Mouse (Mus musculus) layer of hippocampus, postnatal 10 days (tissue): ENCODE data around the gene Lrtm2. TPM values are rescaled to one million over a fixed set of nuclear protein-coding genes. Genes with fewer than 3 reads are reported as not detected.

ENCODE experiments used
- DNase-seq, 2 experiments: peaks; one replicate each; pipeline ENCODE4 v3.0.0; 2021; ENCODE audit warnings: low spot score in 2 of 2
- total RNA-seq, 2 experiments: library from RNA; stranded (reverse); gene quantifications; 2 replicates each; pipeline ENCODE4 v1.2.3; 2021

Lrtm2 gene
- total RNA-seq, 2 experiments from 2014 or later = 22.1 to 23.2 TPM

DNA sequence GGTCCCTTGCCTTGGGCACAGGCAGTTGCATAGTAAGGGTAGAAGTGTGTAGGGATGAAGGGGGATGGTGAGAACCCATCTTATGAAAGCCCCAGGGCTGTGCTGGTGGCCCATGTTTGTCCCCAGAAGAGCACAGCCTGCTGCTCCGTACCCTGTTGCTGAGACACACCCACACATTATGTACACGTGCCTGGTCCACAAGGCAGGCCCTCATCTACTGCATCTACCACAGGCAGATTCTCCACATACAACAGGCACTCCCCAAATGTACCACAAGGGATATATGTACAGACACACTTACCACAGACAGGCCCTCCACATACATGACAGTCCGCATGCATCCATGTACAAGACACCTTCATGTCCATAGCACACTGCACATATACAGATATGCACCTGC is 6.7 kb upstream of the Lrtm2 start:
- DNase-seq = no peak

DNA sequence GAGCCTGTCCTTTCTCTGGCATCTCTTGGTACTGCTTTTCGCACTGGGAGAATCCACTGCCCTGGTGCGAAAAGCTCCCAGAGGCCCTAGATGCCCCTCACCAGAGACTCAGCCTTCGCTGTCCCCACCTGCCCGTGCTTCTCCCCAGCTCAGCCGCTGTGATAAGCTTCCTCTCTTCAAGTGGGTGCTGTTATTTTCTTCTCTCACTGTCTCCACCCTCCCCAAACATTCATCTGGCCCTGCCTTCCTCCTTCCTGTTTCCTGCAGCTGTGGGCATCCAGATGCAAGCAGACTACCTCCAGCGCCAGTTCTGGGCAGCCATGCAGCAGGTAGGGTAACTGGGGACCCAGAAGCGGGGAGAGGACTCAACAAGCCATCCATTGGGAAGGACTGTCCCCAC is 5.6 kb upstream of the Lrtm2 start:
- DNase-seq = no peak

DNA sequence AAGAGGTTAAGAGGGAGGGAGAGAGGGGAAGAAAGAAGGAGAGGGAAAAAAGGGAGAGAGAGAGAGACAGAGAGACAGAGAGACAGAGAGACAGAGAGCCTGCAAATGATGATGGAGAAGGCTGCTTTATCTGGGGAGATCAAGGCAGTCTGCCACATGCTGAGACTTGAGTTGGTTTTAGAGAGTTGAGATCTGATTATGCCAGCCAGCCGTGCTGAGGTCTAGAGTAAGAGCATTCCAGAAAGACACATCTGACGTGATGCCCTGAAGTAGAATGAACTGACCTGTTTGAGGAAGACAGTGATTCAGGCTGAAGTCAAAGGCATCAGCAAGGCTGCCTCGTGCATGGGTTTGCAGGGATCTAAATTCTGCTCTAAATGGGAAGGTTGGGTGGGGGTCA is 3.3 kb upstream of the Lrtm2 start:
- no peak for DNase-seq

DNA sequence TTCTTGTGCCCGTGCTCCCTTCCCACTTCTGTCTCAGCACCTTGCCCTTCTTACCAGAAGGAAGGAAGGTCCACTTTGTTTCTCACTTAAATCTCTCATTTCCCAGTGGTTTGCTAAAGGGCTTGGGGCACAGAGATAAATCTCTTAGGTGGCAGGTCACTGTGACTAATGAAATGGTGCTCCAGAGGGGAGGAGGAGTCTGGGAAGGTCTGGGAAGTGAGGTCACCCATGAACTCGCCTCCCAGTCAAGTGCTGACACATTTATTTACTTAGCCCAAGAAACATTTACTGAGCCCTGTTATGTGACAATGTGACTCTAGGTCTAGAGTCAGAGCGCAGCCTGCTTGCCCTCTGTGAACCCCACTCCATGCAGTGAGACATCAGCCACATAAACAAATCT is 2.6 kb upstream of the Lrtm2 start:
- no peak for DNase-seq

DNA sequence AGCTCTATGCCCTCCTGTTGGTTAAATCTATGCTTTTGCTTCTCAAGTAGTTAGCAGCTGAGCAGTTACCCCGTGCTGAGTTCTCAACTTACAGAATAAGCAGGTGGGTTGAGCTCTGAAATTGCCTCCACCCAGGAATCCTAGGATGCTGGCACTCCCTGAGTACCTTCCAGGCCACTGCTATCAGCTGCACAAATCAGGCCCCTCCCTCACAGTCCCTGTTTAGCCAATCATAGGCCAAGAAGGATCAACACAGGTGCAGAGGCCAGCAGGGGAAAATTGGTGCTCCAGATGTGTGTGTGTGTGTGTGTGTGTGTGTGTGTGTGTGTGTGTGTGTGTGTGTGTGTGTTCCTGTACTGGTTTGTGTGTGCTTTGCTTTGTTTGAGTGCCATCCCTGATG is 1.5 kb upstream of the Lrtm2 start:
- no peak for DNase-seq

DNA sequence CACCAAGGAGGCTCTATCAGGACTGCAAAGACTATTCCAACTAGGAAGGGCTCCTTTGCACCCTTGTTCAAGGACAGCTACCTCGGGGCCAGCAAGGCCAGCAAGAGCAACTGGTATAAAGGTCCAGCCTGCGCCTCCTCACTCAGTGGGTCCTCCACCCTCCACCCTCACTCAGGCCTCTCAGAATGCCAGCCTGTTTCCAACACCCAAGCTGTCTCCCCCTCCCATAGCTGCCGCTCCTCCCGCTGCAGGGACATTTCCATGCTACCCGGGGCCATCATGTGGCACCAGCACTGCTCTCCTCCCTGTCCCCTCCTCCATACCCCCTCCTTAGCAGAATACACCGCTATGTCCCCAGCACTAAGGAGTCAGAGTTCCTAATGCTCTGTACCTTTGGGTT is 630 bp downstream of the Lrtm2 start:
- peak; percentile 40 to 51 for DNase-seq

DNA sequence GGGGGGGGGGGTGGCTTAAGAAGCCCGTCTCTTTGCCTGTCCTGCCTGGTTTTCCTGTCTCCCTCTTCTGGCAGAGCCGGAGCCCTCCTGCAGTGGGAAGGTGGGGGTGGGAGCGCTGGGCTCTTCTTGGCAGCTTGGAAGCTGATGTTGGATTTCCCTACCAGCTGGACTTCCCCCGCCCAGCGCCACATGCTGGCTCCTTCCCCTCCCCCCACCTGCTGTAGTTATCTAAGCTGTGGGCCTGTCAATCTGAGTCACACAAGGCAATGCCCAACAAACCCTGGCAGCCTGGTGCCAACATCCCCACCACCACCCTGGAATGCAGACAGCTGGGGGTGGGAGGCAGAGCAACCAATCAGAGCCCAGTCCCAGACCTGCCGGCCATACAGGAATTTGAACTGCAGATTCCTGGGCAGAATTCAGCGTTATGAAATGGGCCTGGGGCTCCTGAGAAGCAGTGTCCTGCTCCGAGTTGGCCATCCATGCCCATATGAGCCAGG is 1.3 kb downstream of the Lrtm2 start:
- peak; percentile 78 to 85 for DNase-seq

GRCm38 (mm10) chr6:119328521-119329115 is 1.9 kb downstream of the Lrtm2 start:
- peak; percentile 53 to 54 for DNase-seq

GRCm38 (mm10) chr6:119326541-119326940 is 4.0 kb downstream of the Lrtm2 start:
- no peak for DNase-seq

DNA sequence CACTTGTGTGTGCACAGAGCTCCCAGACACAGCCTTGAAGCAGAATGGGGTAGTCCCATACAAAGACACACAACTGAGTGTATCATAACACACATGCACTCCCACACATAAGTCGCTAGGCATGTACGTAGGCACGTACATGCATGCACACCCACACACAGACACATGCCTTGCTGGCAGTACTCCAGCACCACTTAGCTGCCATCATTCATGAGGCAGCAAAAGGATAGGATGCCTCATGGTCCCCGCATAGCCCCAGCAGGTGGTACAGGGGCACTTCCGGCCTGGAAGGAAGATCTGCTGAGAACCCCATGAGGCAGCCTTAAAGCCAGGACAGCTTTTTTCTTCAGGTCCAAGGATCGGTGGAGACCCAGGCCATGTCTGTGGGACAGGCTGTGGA is 4.6 kb downstream of the Lrtm2 start:
- DNase-seq = no peak

GRCm38 (mm10) chr6:119324776-119325175 is 5.8 kb downstream of the Lrtm2 start:
- no peak for DNase-seq

DNA sequence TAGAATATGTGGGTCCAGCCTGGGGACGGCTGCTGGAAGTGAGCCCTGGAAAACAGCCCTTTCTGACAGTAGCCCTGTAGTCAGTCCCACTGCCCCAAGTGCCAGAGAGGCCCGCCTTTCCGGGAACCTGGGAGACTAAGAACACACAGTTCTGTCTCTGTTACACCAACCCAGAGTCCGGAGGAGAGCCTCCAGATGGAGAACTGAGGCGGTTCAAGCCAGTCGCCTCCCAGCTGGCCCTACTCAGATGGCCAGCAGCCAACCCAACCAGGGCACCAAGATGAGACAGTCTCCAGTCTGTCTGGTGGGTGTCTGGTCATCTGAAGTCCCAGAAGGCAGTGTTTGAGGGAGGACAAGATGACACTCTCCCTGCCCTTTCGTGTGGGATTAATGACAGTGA is 8.8 kb downstream of the Lrtm2 start:
- DNase-seq = peak; percentile 50 to 62

DNA sequence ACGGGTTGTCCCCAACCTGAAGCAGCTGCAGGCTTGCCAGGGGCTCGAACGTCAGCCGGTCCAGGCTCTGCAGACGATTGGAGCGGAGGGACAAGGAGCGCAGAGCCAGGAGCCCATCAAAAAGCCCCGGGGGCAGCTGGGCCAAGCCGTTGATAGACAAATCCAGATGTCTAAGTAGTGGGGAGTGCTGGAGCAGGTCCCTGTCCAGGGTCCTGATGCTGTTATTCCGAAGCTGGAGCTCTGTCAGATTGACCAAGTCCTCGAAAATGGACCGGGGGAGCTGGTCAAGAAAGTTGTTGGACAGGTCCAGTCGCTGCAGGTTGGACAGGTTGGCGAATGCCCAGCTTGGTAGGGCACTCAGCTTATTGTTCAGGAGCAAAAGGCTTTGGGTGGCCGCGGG is 10.1 kb downstream of the Lrtm2 start:
- DNase-seq = peak in 1 of 2 experiments; percentile 12

DNA sequence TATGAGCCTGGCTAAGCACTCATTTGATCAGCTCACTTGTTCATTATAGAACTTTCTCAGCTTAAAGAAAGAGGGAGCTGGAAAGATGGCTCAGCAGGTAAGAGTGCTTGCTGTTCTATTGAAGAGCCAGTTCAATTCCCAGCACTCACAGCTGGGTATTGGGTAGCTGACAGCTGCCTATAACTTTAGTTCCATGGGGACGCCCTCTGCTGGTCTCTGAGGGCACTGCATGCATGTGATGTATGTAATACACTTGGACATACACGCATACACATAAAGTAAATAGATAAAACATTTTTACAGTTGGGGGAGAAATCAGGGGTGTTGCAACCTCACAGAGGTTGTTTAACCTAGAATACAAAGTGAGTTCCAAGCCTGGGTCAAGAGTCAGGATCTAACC is 11.2 kb downstream of the Lrtm2 start:
- DNase-seq = no peak

GRCm38 (mm10) chr6:119318732-119319131 is 11.8 kb downstream of the Lrtm2 start:
- DNase-seq = no peak

- DNase-seq = no peak
Measured at GRCm38 (mm10) chr6:119314751-119315476, 15.7 kb downstream of the Lrtm2 start.

DNA sequence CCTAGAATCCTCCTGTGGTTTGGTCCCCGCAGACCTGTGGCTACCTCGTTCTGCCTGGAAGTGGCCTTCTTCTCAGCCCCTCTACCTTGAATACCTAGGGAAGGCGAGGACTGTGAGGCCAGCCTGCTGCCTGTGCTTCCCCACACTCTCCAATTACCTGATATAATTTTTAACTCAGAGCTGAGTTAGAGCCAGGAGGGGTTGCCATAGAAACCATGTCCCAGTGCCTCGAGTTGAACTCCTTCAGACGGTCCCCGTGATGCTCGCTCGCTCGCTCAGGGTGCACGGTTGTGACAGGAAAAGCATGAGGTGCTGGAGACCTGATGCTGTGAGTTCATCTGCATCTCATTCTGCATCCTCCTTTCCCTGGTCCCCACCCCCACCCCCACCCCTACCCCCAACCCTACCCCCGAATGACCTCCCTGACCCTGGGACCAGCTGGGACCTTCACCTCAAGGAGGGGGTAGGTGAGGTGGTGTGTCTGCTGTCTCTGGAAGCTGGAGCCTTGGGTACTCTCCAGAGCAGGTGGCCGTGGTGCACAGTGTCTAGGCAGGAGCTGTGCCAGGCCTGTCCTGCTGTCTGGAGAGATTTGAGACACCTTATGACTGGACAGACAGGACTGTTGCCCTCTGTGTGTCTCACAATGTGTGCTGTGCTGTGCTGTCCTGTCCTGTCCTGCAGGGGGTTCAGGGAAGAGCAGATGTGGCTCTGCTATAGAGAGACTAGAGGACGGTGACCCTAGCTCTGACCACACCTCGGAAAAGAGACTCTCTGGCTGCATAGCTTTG is 16.8 kb downstream of the Lrtm2 start:
- no peak for DNase-seq

DNA sequence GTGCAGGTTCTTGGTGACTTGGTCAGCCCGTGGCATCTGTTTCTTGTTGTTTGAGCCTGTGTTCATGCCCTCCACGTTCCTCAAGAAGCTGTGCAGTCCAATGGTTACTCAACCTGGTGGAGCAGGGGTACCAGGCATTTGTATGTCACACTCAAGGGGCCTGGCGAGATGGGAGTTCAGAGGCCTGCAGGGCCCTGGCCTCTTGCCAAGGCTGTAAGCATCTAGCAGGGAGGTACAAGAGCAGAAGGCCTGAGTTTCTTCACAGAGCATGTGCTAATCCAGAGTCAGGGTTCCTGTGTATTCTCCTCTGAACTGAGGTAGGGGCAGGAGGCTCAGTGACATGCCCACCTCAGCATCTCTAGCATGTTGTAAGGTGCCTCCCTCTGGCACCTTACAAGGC is 17.5 kb downstream of the Lrtm2 start:
- no peak for DNase-seq

DNA sequence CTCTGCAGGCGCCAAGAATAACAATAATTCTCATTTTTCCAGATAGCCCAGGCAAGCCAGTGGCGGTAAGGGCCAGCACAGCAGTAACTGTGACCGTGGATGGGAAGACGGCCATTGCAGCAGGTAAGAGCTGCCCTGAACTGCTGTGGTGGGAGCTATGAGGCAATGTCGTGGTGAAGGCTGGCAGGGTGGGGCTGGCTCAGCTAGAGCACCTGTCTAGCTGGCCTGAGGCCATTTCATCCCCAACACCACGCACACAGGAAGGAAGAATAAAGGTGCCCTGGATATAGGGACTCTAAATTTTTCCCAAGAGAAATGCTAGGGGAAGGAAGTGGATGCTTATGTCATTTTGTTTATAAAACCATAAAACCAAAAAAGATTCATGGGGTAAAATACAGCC is 18.2 kb downstream of the Lrtm2 start:
- no peak for DNase-seq

- DNase-seq = no peak
Measured at GRCm38 (mm10) chr6:119310176-119310575, 20.4 kb downstream of the Lrtm2 start.

GRCm38 (mm10) chr6:119307867-119308413 is 22.6 kb downstream of the Lrtm2 start:
- no peak for DNase-seq

DNA sequence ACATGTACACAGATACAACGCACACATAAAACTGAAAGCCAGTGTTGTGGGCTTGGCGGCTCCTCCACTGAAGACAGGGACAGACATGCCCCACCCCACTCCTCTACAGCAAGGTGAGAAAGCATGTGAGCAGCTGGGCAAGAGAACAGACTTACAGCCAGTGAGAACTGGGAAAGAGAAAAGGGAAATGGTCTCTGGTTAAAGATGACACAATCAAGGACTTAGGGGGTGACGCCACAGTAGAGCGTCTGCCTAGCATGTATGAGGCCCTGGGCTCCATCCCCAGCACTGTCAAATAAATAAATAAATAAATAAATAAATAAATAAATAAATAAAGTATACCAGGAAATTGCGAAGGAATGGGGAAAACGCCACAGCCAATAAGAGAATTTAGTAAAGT is 27.2 kb downstream of the Lrtm2 start:
- no peak for DNase-seq
